Mouse (Mus musculus): Measurements from ENCODE around the gene Sema6d.

- TF ChIP-seq POLR2A (IDR thresholded peaks at IDR 0.05; ENCODE audit: borderline replicate concordance, low read depth, low read length) (no peak), CTCF (IDR thresholded peaks at IDR 0.05; ENCODE audit: low read depth, low read length) (no peak)
These were observed 486.3 kb downstream of the Sema6d start for GRCm38 (mm10) chr2:124576053-124576452.
